Mouse (Mus musculus) heart, postnatal 36 days (tissue): ENCODE data around the gene Atxn10. TPM values are rescaled to one million over a fixed set of nuclear protein-coding genes. Genes with fewer than 3 reads are reported as not detected.
A peak's percentile ranks its signal among the peaks of the same experiment; 100 is the strongest.
"Not testable (repeated sequence)": the region's sequence is repeated elsewhere in the genome, so short reads cannot be mapped to it uniquely, and the experiment has no call there.

Experiments
- DNase-seq, 2 experiments: peaks; one replicate each; pipeline ENCODE4 v3.0.0; 2021 to 2022
- intact Hi-C: fragments of 180-260 bp; cut with DNase I; formaldehyde crosslinking; loops from one replicate; pipeline ENCODE4 v1.15.1; 2025
- total RNA-seq, 2 experiments: library from RNA; stranded (reverse); gene quantifications; 2 replicates each; pipeline ENCODE4 v1.2.3; 2021

Gene Atxn10
- total RNA-seq, 2 experiments from 2014 or later, result 77.6 to 87.2 TPM

- DNase-seq, result not testable (repeated sequence)
- intact Hi-C loops, result loop anchor here (10.0 kb wide), 1 partner anchor 381 kb away; no protein-coding TSS in a partner anchor
Measured at GRCm38 (mm10) chr15:85333511-85333910, 2.5 kb upstream of the Atxn10 start.

GRCm38 (mm10) chr15:85334234-85334633 is 1.8 kb upstream of the Atxn10 start:
- no peak for DNase-seq
- intact Hi-C loops, result loop anchor here (10.0 kb wide), 1 partner anchor 381 kb away; no protein-coding TSS in a partner anchor

GRCm38 (mm10) chr15:85336301-85336991 is 401 bp downstream of the Atxn10 start:
- DNase-seq, result peak; percentile 68 to 83
- intact Hi-C loops, result loop anchor here (10.0 kb wide), 1 partner anchor 378 kb away; no protein-coding TSS in a partner anchor

- intact Hi-C loops, result loop anchor here (10.0 kb wide), 1 partner anchor 378 kb away; no protein-coding TSS in a partner anchor
- no peak for DNase-seq
Measured at GRCm38 (mm10) chr15:85337219-85337618, 1.2 kb downstream of the Atxn10 start.

GRCm38 (mm10) chr15:85337979-85338378 is 1.9 kb downstream of the Atxn10 start:
- intact Hi-C loops, result loop anchor here (10.0 kb wide), 1 partner anchor 377 kb away; no protein-coding TSS in a partner anchor
- DNase-seq, result no peak

- intact Hi-C loops, result no loop called here
- no peak for DNase-seq
Measured at GRCm38 (mm10) chr15:85342246-85342645, 6.2 kb downstream of the Atxn10 start.

- intact Hi-C loops, result no loop called here
- DNase-seq, result no peak
Measured at GRCm38 (mm10) chr15:85344673-85345072, 8.6 kb downstream of the Atxn10 start.

- no peak for DNase-seq
- intact Hi-C loops, result no loop called here
Measured at GRCm38 (mm10) chr15:85347058-85347700, 11.1 kb downstream of the Atxn10 start.

GRCm38 (mm10) chr15:85350144-85350543 is 14.1 kb downstream of the Atxn10 start:
- intact Hi-C loops, result no loop called here
- no peak for DNase-seq

- DNase-seq, result no peak
- intact Hi-C loops, result no loop called here
Measured at GRCm38 (mm10) chr15:85354060-85354459, 18.0 kb downstream of the Atxn10 start.

- intact Hi-C loops, result no loop called here
- no peak for DNase-seq
Measured at GRCm38 (mm10) chr15:85356112-85356511, 20.1 kb downstream of the Atxn10 start.

- no peak for DNase-seq
- intact Hi-C loops, result no loop called here
Measured at GRCm38 (mm10) chr15:85357465-85358225, 21.6 kb downstream of the Atxn10 start.

- no peak for DNase-seq
- intact Hi-C loops, result no loop called here
Measured at GRCm38 (mm10) chr15:85359483-85359882, 23.4 kb downstream of the Atxn10 start.

GRCm38 (mm10) chr15:85359901-85360300 is 23.9 kb downstream of the Atxn10 start:
- intact Hi-C loops, result no loop called here
- no peak for DNase-seq

GRCm38 (mm10) chr15:85364366-85364765 is 28.3 kb downstream of the Atxn10 start:
- intact Hi-C loops, result no loop called here
- peak in 1 of 2 experiments; percentile 28 for DNase-seq

- intact Hi-C loops, result no loop called here
- no peak for DNase-seq
Measured at GRCm38 (mm10) chr15:85366938-85367337, 30.9 kb downstream of the Atxn10 start.

- DNase-seq, result no peak
- intact Hi-C loops, result no loop called here
Measured at GRCm38 (mm10) chr15:85369765-85370164, 33.7 kb downstream of the Atxn10 start.

- DNase-seq, result no peak
- intact Hi-C loops, result no loop called here
Measured at GRCm38 (mm10) chr15:85373125-85373524, 37.1 kb downstream of the Atxn10 start.

GRCm38 (mm10) chr15:85383477-85383876 is 47.4 kb downstream of the Atxn10 start:
- DNase-seq, result no peak
- intact Hi-C loops, result no loop called here

GRCm38 (mm10) chr15:85388696-85389095 is 52.7 kb downstream of the Atxn10 start:
- no peak for DNase-seq
- intact Hi-C loops, result loop anchor here (5.0 kb wide), 1 partner anchor 194 kb away; the partner anchor contains the start of gene Wnt7b

GRCm38 (mm10) chr15:85389915-85390314 is 53.9 kb downstream of the Atxn10 start:
- intact Hi-C loops, result loop anchor here (5.0 kb wide), 1 partner anchor 192 kb away; the partner anchor contains the start of gene Wnt7b

More at GRCm38 (mm10) chr15:85389915-85390314, 53.9 kb downstream of the Atxn10 start:
- no peak for DNase-seq
